Mouse (Mus musculus) embryonic facial prominence, embryonic 10.5 days (tissue): ENCODE measurements at regions not wholly inside any gene's neighbourhood (a gene's known extent, or its start where the extent isn't known, plus 50 kb on each side); places are given as distances from the start of the nearest gene placed in this dataset.

Source experiments
- DNase-seq: peaks from one replicate; pipeline ENCODE4 v3.0.0-alpha.2; 2017; ENCODE audit warnings: low spot score
- H3K27ac ChIP-seq: fragments of 300-500 bp; sonication (generic); replicated peaks from 2 replicates; pipeline ENCODE4 v1.5.1; 2016; ENCODE audit warnings: mild to moderate bottlenecking
- H3K27me3 ChIP-seq: fragments of 300-500 bp; sonication (generic); replicated peaks from 2 replicates; pipeline ENCODE4 v1.6.1; 2016; ENCODE audit warnings: low read depth, mild to moderate bottlenecking; ENCODE audit not compliant: poor library complexity, severe bottlenecking
- H3K36me3 ChIP-seq: fragments of 300-500 bp; sonication (generic); replicated peaks from 2 replicates; pipeline ENCODE4 v1.6.1; 2016; ENCODE audit warnings: mild to moderate bottlenecking, moderate library complexity
- H3K4me1 ChIP-seq: fragments of 300-500 bp; sonication (generic); 2 replicates; pipeline ENCODE4 v1.6.1; 2016
- H3K4me3 ChIP-seq: fragments of 300-500 bp; sonication (generic); 2 replicates; pipeline ENCODE4 v1.5.1; 2016; ENCODE audit warnings: mild to moderate bottlenecking, moderate library complexity
- H3K9me3 ChIP-seq: fragments of 300-500 bp; sonication (generic); 2 replicates; pipeline ENCODE4 v1.6.1; 2016; ENCODE audit warnings: mild to moderate bottlenecking
- WGBS: fragments of 180-500 bp; shearing (Covaris S2); methylation state at CpG from one replicate; pipeline ENCODE4 v1.1.7; 2016; 5-methylcytosine and 5-hydroxymethylcytosine counted together

DNA sequence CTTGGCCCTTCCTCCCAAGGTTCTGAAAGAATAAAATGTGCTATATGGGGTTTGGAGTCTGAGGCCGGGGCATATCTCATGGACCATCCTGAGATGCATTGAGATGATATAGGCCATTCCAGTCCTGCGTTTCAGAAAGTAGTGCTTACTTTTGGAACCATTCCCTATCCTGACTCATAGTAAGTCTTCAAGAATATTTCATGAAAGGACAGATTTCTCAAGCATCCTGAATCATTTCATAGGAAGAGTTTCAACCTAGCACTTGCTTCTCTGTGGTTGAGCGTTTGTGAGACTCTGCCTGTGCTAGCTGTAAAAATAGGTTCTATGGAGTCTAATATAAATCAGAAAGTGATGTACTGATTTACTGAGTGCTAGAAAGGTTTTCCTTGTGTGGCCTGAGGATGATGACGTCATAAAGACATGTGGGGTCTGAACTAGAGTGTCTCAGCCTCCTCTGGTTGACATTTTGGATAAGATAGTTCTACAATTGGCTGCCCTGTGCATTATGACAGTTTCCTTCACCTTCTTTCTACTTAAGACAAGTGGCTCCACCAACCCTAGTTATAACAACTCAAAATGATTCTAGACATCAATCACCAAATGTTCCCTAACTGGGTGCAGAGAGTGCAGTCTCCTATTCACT lies 1223.0 kb upstream of the A1bg start:
- H3K4me3 ChIP-seq, result no peak overlapping the region
- H3K4me1 ChIP-seq, result peaks cover 13% of the 10 kb centered on the region
- WGBS, result 94% methylated on average over 4 of the region's 4 CpGs
- H3K27ac ChIP-seq, result no peak overlapping the region
- H3K27me3 ChIP-seq, result no peaks in the 10 kb centered on the region
- H3K9me3 ChIP-seq, result no peaks in the 10 kb centered on the region
- 0 out of 2 replicates have a peak, but pooled peaks cover 2% of the 10 kb centered on the region for H3K36me3 ChIP-seq
- DNase-seq, result no peak

DNA sequence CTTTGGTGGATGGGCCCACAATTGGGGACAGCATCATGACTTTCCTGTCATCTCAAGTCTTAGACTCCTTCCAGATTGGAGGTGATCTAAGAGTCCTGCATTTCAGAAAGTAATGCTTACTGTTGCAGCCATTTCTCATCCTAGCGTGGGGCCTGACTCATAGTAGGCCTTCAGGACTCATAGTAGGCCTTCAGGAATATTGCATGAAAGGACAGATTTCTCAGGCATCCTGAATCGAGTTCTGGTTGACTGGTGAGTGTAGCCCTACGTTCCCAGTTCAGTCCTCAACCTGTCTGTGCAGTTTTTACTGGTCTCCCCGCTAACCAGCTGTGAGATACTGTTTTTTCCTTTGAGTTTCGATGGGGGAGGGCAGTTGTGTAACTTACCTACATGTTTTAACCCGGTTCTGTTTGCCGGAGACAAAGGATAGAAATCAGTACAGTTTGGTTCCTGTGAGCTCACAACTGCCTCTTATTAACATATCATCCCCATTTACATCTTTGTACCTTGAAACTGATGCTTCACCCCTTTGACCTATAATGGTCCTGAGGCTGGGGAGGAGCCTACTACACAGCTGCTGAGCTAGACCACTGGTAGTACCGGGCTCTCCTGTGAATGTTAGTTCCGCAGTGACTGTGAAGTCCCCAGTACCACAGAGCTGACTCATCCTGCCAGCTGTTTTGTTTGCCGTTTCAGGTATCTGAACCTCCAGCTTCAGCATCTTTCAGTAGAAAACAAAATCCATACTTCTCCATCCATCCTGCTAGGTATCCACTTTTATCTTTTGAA lies 1222.2 kb upstream of the A1bg start:
- H3K4me1 ChIP-seq, result peaks cover 13% of the 10 kb centered on the region
- 92% methylated on average over 10 of the region's 10 CpGs for WGBS
- no peaks in the 10 kb centered on the region for H3K9me3 ChIP-seq
- H3K27ac ChIP-seq, result no peak overlapping the region
- 0 out of 2 replicates have a peak, but pooled peaks cover 2% of the 10 kb centered on the region for H3K36me3 ChIP-seq
- DNase-seq, result no peak
- no peaks in the 10 kb centered on the region for H3K27me3 ChIP-seq
- H3K4me3 ChIP-seq, result no peak overlapping the region

DNA sequence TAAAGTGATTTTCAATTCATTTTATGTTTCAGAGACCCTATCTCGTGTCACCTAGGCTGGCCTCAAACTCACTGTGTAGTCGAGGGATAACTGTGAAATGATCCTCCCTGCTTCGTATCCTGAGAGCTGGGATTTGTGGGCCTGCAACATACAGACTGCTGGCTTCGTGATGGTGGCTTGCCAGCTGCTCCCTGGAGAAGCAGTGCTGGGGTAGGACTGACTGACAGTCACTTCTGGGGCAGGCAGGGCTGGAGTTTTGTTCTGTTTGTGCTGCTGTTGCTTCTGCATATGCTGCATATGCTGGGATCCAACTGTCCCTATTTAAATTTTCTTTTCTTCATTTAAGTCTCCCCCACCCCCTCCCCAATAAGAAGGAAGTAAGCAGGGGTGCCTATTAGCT lies 1217.0 kb upstream of the A1bg start:
- no peaks in the 10 kb centered on the region for H3K27me3 ChIP-seq
- H3K27ac ChIP-seq, result no peak overlapping the region
- H3K4me1 ChIP-seq, result peaks cover 7% of the 10 kb centered on the region
- 74% methylated on average over 4 of the region's 4 CpGs for WGBS
- no peak overlapping the region for H3K4me3 ChIP-seq
- 0 out of 2 replicates have a peak, but pooled peaks cover 2% of the 10 kb centered on the region for H3K36me3 ChIP-seq
- H3K9me3 ChIP-seq, result no peaks in the 10 kb centered on the region
- no peak for DNase-seq

- no peak for DNase-seq
- peak overlapping the region; percentile 44; the same call in 1 of the 2 replicates for H3K27ac ChIP-seq
Observed at GRCm38 (mm10) chr15:62139192-62139591, 1216.4 kb upstream of the A1bg start.

DNA sequence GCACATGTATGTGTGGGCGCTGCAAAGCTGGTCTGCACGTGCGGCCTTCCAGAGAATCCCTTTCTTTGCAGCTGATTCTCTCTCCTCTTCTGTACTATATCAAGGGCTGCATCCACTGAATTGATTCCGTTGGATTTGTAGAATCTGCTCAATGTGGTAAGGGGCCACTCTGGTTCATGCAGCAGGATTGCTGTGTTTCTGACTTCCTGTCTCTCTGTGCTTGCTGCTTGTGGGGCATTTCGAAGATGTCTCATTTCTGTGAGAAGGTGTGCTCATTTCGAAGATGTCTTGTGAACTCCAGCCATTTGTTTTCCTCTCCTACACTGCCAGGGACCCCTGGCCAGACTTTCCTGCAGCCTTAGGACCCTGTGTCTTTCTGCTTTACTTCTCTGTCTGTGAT lies 1215.9 kb upstream of the A1bg start:
- Histone ChIP-seq H3K27ac (no peak overlapping the region), H3K4me3 (no peak overlapping the region), H3K9me3 (no peaks in the 10 kb centered on the region), H3K27me3 (no peaks in the 10 kb centered on the region), H3K36me3 (0 out of 2 replicates have a peak, but pooled peaks cover 2% of the 10 kb centered on the region), H3K4me1 (peaks cover 9% of the 10 kb centered on the region)
- DNase-seq, result no peak
- 89% methylated on average over 6 of the region's 6 CpGs for WGBS

More at GRCm38 (mm10) chr15:62139192-62139591, 1216.4 kb upstream of the A1bg start:
- H3K4me1 ChIP-seq, result peaks cover 9% of the 10 kb centered on the region
- no peak overlapping the region for H3K4me3 ChIP-seq
- 0 out of 2 replicates have a peak, but pooled peaks cover 2% of the 10 kb centered on the region for H3K36me3 ChIP-seq
- 52% methylated on average over 5 of the region's 5 CpGs for WGBS
- no peaks in the 10 kb centered on the region for H3K27me3 ChIP-seq
- H3K9me3 ChIP-seq, result no peaks in the 10 kb centered on the region

DNA sequence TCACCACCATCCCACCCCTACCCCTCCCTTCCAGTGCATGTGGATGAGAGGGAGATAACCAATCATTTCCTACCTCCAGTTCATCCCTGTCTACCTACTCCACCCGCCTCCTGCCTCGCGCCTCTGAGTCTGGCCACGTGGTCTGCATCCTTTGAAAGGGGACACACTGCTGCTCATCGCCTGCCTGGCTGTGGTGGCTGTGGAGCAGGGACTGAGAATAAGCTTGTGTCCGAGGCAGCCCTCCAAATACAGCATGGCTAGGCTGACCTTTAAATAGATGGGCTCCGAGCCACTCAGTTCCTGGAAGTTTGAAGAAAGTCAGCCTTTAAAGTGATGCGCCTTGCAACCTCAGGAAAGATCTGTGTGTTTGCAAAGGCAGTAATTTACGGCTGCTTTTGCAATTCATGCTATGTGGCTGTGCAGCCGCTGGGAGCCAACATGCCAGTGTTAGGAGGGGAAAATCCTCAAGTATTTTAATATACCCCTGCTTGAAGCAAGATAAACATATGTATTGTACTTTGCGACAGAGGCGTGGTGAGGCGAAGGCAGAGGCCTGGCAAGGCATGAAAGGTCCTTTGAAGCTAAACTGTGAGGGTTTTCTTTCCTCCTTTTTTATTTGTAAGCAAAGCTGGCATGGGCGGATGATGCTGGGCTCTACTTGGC lies 1214.3 kb upstream of the A1bg start:
- WGBS, result 79% methylated on average over 14 of the region's 14 CpGs
- Histone ChIP-seq H3K27ac (no peak overlapping the region), H3K4me3 (no peak overlapping the region), H3K27me3 (no peaks in the 10 kb centered on the region), H3K36me3 (0 out of 2 replicates have a peak, but pooled peaks cover 2% of the 10 kb centered on the region), H3K9me3 (no peaks in the 10 kb centered on the region), H3K4me1 (peaks cover 13% of the 10 kb centered on the region)
- DNase-seq, result no peak

GRCm38 (mm10) chr15:62134835-62135234 lies 1212.0 kb upstream of the A1bg start:
- H3K4me3 ChIP-seq, result no peak overlapping the region
- no peaks in the 10 kb centered on the region for H3K27me3 ChIP-seq
- H3K36me3 ChIP-seq, result no peaks in the 10 kb centered on the region
- 80% methylated on average over 8 of the region's 8 CpGs for WGBS
- no peak for DNase-seq
- H3K27ac ChIP-seq, result no peak overlapping the region
- H3K9me3 ChIP-seq, result no peaks in the 10 kb centered on the region
- H3K4me1 ChIP-seq, result peaks cover 25% of the 10 kb centered on the region

DNA sequence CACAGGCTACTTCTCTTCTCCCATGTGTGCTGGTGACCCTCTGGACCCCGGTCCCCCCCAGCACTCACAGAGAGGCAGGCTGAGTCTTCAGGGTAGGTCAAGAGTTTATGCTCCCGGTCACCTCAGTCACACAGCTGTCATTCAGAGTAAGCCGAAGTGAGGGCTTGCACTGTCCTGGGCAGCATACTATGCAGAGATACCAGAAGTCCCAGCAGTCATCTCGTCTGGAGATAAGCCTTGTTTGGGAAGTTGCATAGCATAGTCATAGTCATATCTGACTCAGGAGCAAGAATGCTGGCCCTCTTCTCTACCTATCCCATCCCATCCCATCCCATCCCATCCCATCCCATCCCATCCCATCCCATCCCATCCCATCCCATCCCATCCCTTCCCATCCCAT lies 1211.5 kb upstream of the A1bg start:
- WGBS, result 76% methylated on average over 4 of the region's 4 CpGs
- no peak for DNase-seq
- Histone ChIP-seq H3K9me3 (no peaks in the 10 kb centered on the region), H3K4me3 (no peak overlapping the region), H3K27me3 (no peaks in the 10 kb centered on the region), H3K27ac (no peak overlapping the region), H3K4me1 (peaks cover 24% of the 10 kb centered on the region), H3K36me3 (no peaks in the 10 kb centered on the region)

GRCm38 (mm10) chr15:62132895-62133294 lies 1210.1 kb upstream of the A1bg start:
- DNase-seq, result no peak
- no peaks in the 10 kb centered on the region for H3K27me3 ChIP-seq
- 64% methylated on average over 2 of the region's 2 CpGs for WGBS
- no peak overlapping the region for H3K4me3 ChIP-seq
- no peak overlapping the region for H3K27ac ChIP-seq
- H3K36me3 ChIP-seq, result no peaks in the 10 kb centered on the region
- no peaks in the 10 kb centered on the region for H3K9me3 ChIP-seq
- H3K4me1 ChIP-seq, result peaks cover 35% of the 10 kb centered on the region

DNA sequence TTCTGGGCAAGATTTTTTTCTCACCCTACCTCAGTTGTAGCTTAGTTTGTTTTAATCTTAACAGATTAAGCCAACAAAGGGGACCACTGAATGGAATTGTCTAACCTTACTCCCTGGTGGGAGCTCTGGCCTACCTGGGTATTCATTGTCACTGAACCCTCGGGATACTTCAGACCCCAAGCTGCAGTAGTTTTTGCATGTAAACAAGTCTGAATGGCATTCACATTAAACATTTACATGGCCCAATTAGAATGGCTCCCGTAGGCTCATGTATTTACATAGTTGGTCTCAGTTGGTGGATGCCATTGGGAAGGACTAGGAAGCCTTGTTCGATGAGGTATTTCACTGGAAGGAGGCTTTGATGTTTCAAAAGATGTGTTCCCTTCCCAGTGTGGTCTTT lies 1208.9 kb upstream of the A1bg start:
- Histone ChIP-seq H3K4me1 (peaks cover 47% of the 10 kb centered on the region), H3K27ac (no peak overlapping the region), H3K4me3 (no peak overlapping the region), H3K36me3 (no peaks in the 10 kb centered on the region), H3K9me3 (no peaks in the 10 kb centered on the region), H3K27me3 (no peaks in the 10 kb centered on the region)
- DNase-seq, result no peak
- 52% methylated on average over 3 of the region's 3 CpGs for WGBS

DNA sequence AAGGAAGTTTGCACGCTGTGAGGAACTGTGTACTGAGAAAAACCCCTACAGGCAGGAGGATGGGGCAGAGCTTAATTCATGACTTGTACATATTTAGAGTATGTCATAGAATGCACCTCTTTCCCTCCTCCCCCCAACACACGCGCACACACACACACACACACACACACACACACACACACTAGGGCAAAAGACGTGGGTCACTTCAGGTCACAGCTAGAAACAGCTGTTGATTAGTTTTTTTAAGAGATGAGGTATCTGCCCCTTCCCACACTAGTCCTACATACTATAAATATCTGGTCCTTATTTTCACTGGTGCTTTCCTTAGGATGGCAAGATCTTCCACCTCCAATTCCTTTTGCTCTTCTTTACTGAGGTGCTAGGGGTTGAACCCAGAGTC lies 1207.7 kb upstream of the A1bg start:
- H3K4me1 ChIP-seq, result peaks cover 47% of the 10 kb centered on the region
- no peak overlapping the region for H3K27ac ChIP-seq
- H3K9me3 ChIP-seq, result no peaks in the 10 kb centered on the region
- no peaks in the 10 kb centered on the region for H3K36me3 ChIP-seq
- no peak overlapping the region for H3K4me3 ChIP-seq
- 71% methylated on average over 4 of the region's 4 CpGs for WGBS
- no peak for DNase-seq
- H3K27me3 ChIP-seq, result no peaks in the 10 kb centered on the region

GRCm38 (mm10) chr15:62128546-62129212 lies 1205.9 kb upstream of the A1bg start:
- WGBS, result 61% methylated on average over 11 of the region's 11 CpGs
- Histone ChIP-seq H3K27ac (no peak overlapping the region), H3K4me1 (peaks cover 43% of the 10 kb centered on the region), H3K9me3 (no peaks in the 10 kb centered on the region), H3K36me3 (no peaks in the 10 kb centered on the region), H3K4me3 (no peak overlapping the region), H3K27me3 (no peaks in the 10 kb centered on the region)
- DNase-seq, result no peak
